Mouse (Mus musculus) ES-Bruce4 (cell line): ENCODE data around the gene Mex3d.

ENCODE experiments used
- CTCF ChIP-seq: IDR thresholded peaks from one replicate; pipeline ENCODE4 v1.8.1; 2011; ENCODE audit warnings: low read depth, low read length
- EP300 ChIP-seq: IDR thresholded peaks from 2 replicates; pipeline ENCODE4 v1.6.1; 2011; ENCODE audit warnings: low read depth, low read length; ENCODE audit not compliant: insufficient read depth
- POLR2A ChIP-seq: IDR thresholded peaks from one replicate; pipeline ENCODE4 v1.8.1; 2011; ENCODE audit warnings: low read length; ENCODE audit not compliant: insufficient read depth

DNA sequence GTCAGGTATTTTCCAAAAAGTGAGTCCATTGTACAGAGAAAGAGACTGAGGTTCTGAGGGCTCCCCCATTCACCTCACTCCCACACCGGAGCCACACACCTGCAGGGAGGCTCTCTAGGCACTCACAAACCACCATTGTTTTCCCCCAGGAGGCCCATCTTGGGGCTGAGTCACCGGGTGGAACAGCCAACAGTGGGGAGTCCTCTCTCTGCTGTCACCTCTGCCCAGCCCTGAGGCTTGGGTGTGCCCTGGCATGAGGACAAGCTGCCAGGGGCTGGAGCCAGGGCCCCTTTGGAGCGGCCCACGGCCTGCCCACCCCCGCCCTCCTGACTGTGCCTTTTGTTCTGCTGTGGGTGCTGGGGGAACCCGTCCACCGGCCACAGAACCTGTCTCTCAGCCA is 48.3 kb upstream of the Mex3d start:
- TF ChIP-seq CTCF (no peak), POLR2A (no peak), EP300 (no peak)
